Comparison of ENCODE assay signal across 8 mouse cellular contexts in genomic region chr17:25941511-25942241, GRCm38 (mm10). TPM values are rescaled to one million over a fixed set of nuclear protein-coding genes. Genes with fewer than 3 reads are reported as not detected.
DNase-seq lines count a peak whose midpoint lies in the region; ATAC-seq lines count a peak whose summit lies in the region.

No protein-coding gene starts in this region.

- H3K27me3 ChIP-seq in hindbrain, embryonic 15.5 days: no peaks in the 10 kb centered on the region
- H3K27me3 ChIP-seq in midbrain, embryonic 10.5 days (ENCODE audit: low read depth, poor library complexity, severe bottlenecking): peaks cover 6% of the 10 kb centered on the region

- peak overlapping the region; percentile 96 for H3K4me3 ChIP-seq in hindbrain, embryonic 15.5 days
- peak overlapping the region; percentile 94 for H3K4me3 ChIP-seq in midbrain, embryonic 10.5 days

- peak; percentile 71 for DNase-seq in R1 (ENCODE audit: low read depth, low spot score)
- DNase-seq in cerebellum, adult 9-11 months: peak; percentile 78
- peak; percentile 72 for DNase-seq in gastrocnemius, adult 18-20 months (ENCODE audit: low spot score)
- DNase-seq in left cerebral cortex, postnatal 36 days (ENCODE audit: low spot score in 2 of 2): peak; percentile 80 to 81
- peak; percentile 80 for DNase-seq in midbrain, embryonic 10.5 days (ENCODE audit: low spot score)
- DNase-seq in right cerebral cortex, postnatal 36 days (ENCODE audit: low spot score in 2 of 2): peak; percentile 46 to 65
- DNase-seq in yolk sac, embryonic 10.5 days (ENCODE audit: low spot score): peak; percentile 74

- peak overlapping the region; percentile 98 for H3K9ac ChIP-seq in hindbrain, embryonic 15.5 days

- peak overlapping the region; percentile 89 for H3K27ac ChIP-seq in hindbrain, embryonic 15.5 days (replicated peaks)
- H3K27ac ChIP-seq in midbrain, embryonic 10.5 days (replicated peaks): peak overlapping the region; percentile 97

- H3K4me2 ChIP-seq in hindbrain, embryonic 15.5 days: peak overlapping the region; percentile 79

- H3K4me1 ChIP-seq in hindbrain, embryonic 15.5 days (replicated peaks): peaks cover 21% of the 10 kb centered on the region
- H3K4me1 ChIP-seq in midbrain, embryonic 10.5 days: peaks cover 54% of the 10 kb centered on the region

- H3K9me3 ChIP-seq in hindbrain, embryonic 15.5 days: no peaks in the 10 kb centered on the region
- H3K9me3 ChIP-seq in midbrain, embryonic 10.5 days (replicated peaks): no peaks in the 10 kb centered on the region

- intact Hi-C loops in left cerebral cortex, postnatal 36 days (cut with DNase I): loop anchor here (5.0 kb wide), 1 partner anchor 46 kb away; the partner anchor contains the start of gene Capn15

- ATAC-seq in hindbrain, embryonic 15.5 days (ENCODE audit: low FRiP score, low read depth): peak; percentile 75

- H3K36me3 ChIP-seq in hindbrain, embryonic 15.5 days: no peaks in the 10 kb centered on the region
- peaks cover 18% of the 10 kb centered on the region for H3K36me3 ChIP-seq in midbrain, embryonic 10.5 days

- WGBS in hindbrain, embryonic 15.5 days: 2% methylated on average over 54 of the region's 54 CpGs
- WGBS in midbrain, embryonic 10.5 days: 3% methylated on average over 54 of the region's 54 CpGs

RNA-seq across cellular contexts. Expression of gene Pigq, which starts 3.1 kb away (rescaled TPM):
- total RNA-seq in gastrocnemius, adult 18-20 months (2021): 10 to 100 TPM; 19.9 to 22.2 TPM
- 73.9 and 77.2 TPM in 2 replicates for polyA plus RNA-seq in hindbrain, embryonic 15.5 days (2015; fragmentation: Nextera tagmentation; extraction: Ambion mirVana)
- 100 to 1,000 TPM; 106 to 120 TPM for total RNA-seq in left cerebral cortex, postnatal 36 days (2021)
- 64.8 and 67.8 TPM in 2 replicates for polyA plus RNA-seq in midbrain, embryonic 10.5 days (2016; fragmentation: Nextera tagmentation; extraction: Ambion mirVana)

RNA-seq across cellular contexts. Expression of gene Nhlrc4, which starts 3.1 kb away (rescaled TPM):
- total RNA-seq in gastrocnemius, adult 18-20 months (2021): not detected
- polyA plus RNA-seq in hindbrain, embryonic 15.5 days (2015; fragmentation: Nextera tagmentation; extraction: Ambion mirVana): 0.30 and 0.91 TPM in 2 replicates
- under 1 TPM in 1 of 2 experiments, not detected in 1; 0.30 TPM for total RNA-seq in left cerebral cortex, postnatal 36 days (2021)
- polyA plus RNA-seq in midbrain, embryonic 10.5 days (2016; fragmentation: Nextera tagmentation; extraction: Ambion mirVana): 0.34 TPM in 1 of 2 replicates, not detected in the other

RNA-seq across cellular contexts. Expression of gene A930017K11Rik, which starts 10.7 kb away (rescaled TPM):
- total RNA-seq in gastrocnemius, adult 18-20 months (2021): not detected
- 2.7 and 5.4 TPM in 2 replicates for polyA plus RNA-seq in hindbrain, embryonic 15.5 days (2015; fragmentation: Nextera tagmentation; extraction: Ambion mirVana)
- under 1 TPM; 0.41 to 0.59 TPM for total RNA-seq in left cerebral cortex, postnatal 36 days (2021)
- 0.06 and 0.19 TPM in 2 replicates for polyA plus RNA-seq in midbrain, embryonic 10.5 days (2016; fragmentation: Nextera tagmentation; extraction: Ambion mirVana)

RNA-seq across cellular contexts. Expression of gene Rab40c, which starts 22.1 kb away (rescaled TPM):
- 10 to 100 TPM in 1 of 2 experiments, 1 to 10 TPM in 1; 7.6 to 11.1 TPM for total RNA-seq in gastrocnemius, adult 18-20 months (2021)
- polyA plus RNA-seq in hindbrain, embryonic 15.5 days (2015; fragmentation: Nextera tagmentation; extraction: Ambion mirVana): 49.3 and 55.0 TPM in 2 replicates
- total RNA-seq in left cerebral cortex, postnatal 36 days (2021): 10 to 100 TPM; 46.1 to 58.0 TPM
- polyA plus RNA-seq in midbrain, embryonic 10.5 days (2016; fragmentation: Nextera tagmentation; extraction: Ambion mirVana): 29.8 and 33.6 TPM in 2 replicates

RNA-seq across cellular contexts. Expression of gene Capn15, which starts 43.9 kb away (rescaled TPM):
- 1 to 10 TPM; 4.4 to 6.5 TPM for total RNA-seq in gastrocnemius, adult 18-20 months (2021)
- polyA plus RNA-seq in hindbrain, embryonic 15.5 days (2015; fragmentation: Nextera tagmentation; extraction: Ambion mirVana): 20.2 and 27.6 TPM in 2 replicates
- total RNA-seq in left cerebral cortex, postnatal 36 days (2021): 10 to 100 TPM; 40.8 to 58.4 TPM
- polyA plus RNA-seq in midbrain, embryonic 10.5 days (2016; fragmentation: Nextera tagmentation; extraction: Ambion mirVana): 27.6 and 29.5 TPM in 2 replicates

Comparison
In these comparisons a context has a peak if more than half of its experiments do, and no peak if none do; other contexts are left out.
1. Peak in every context shown above with its lines: DNase-seq, ATAC-seq, H3K4me3 ChIP-seq and H3K27ac ChIP-seq.
2. RNA of gene Pigq, which starts 3.1 kb away (total RNA-seq): 106 to 120 TPM in left cerebral cortex, postnatal 36 days; 19.9 to 22.2 TPM in gastrocnemius, adult 18-20 months; every median in the first group is over 4 times any median in the second.